Mouse (Mus musculus): Measurements from ENCODE around the gene Atp8b2. TPM values are rescaled to one million over a fixed set of nuclear protein-coding genes. Genes with fewer than 3 reads are reported as not detected.

Atp8b2 gene
- total and polyA plus RNA-seq, 3 experiments, result 33.2 to 44.4 (median 35.8) TPM

DNA sequence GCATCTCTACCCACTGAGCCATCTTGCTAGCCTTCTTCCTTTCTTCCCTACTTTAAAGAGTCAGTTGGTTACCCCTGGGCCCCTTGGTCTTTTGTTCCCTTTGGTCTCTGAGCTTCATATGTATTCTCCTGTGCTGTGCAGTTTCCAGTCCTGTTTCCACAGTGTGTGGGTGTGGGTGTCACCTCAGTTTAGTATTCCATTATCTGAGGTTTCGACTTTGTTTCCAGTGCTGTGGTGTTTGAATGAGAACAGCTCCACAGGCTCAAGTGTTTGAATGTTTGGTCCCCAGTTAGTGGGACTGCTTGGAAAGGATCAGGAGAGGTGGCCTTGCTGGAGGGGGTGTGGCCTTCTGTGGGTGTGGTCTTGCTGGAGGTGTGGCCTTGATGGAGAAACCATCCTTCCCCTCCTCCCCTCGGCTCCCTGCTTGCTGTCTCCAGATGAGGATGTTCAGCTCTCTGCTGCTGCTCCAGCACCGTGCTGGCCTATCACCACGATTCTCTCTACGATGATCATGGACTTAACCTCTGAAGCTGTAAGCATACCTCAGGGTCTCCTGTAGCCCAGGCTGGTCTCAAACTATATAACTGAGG lies 70.7 kb downstream of the Atp8b2 start:
- peaks cover 28 to 45% of the 10 kb centered on the region in 2 experiments for H3K4me1 ChIP-seq (ENCODE audit: control insufficient read depth in 1 of 2, insufficient read depth in 2 of 2)

DNA sequence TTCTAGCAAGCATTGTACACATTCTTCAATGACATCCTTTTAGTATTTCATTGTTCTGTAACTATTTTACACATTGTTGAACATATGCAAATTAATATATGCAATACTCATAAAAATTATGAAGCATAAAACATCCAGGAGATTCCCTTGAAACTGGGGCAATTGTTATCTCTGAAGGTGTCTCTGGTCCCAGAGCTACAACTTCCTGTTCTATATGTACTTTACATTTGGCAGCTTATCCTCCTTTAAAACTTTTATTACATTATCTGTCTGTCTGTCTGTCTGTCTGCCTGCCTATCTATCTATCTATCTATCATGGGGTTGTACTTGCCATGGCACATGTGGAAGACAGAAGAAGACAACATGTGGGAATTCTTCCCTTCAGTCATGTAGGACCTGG lies 71.6 kb downstream of the Atp8b2 start:
- Histone ChIP-seq H3K9me3 (replicated peaks; ENCODE audit: low read length) (peaks cover 16% of the 10 kb centered on the region), H3K9ac (ENCODE audit: insufficient read depth, low read depth) (no peak overlapping the region), H3K36me3 (replicated peaks in 1 of 2; ENCODE audit: control insufficient read depth in 1 of 2, insufficient read depth in 1 of 2, low read length in 1 of 2) (peaks cover 0 to 10% of the 10 kb centered on the region in 2 experiments), H3K4me1 (ENCODE audit: control insufficient read depth in 1 of 2, insufficient read depth in 2 of 2) (peaks cover 24 to 55% of the 10 kb centered on the region in 2 experiments), H3K4me3 (replicated peaks in 1 of 3; ENCODE audit: low read depth in 2 of 3, low read length in 2 of 3, poor library complexity in 1 of 3) (no peak overlapping the region), H3K27me3 (replicated peaks) (no peaks in the 10 kb centered on the region), H3K4me2 (ENCODE audit: insufficient read depth, low read depth, poor library complexity, severe bottlenecking) (no peak overlapping the region), H3K27ac (ENCODE audit: insufficient read depth, low read depth) (no peak overlapping the region), H3K79me2 (replicated peaks; ENCODE audit: control insufficient read depth, extremely low read depth, insufficient read depth, poor library complexity, severe bottlenecking) (no peaks in the 10 kb centered on the region; the same call in 1 of the 2 replicates)
- dilution Hi-C loops (cut with MboI; ENCODE audit: extremely low pct_ligation_motif_present, extremely low pct_unique_long_range_greater_than_20kb, low sequenced_read_pairs) (no loop called here), in situ Hi-C loops (cut with MboI; ENCODE audit: low pct_ligation_motif_present, low pct_unique_long_range_greater_than_20kb, low sequenced_read_pairs) (no loop called here)
- no peak for DNase-seq (ENCODE audit: extremely low read depth)
- TF ChIP-seq IRF4 (IDR thresholded peaks at IDR 0.05; ENCODE audit: low read depth, low read length) (no peak), SMC3 (IDR thresholded peaks at IDR 0.05; ENCODE audit: low read depth, low read length) (no peak), NELFE (IDR thresholded peaks at IDR 0.05; ENCODE audit: low read depth, low read length) (no peak), MEF2A (IDR thresholded peaks at IDR 0.05; ENCODE audit: borderline replicate concordance, low read depth, low read length) (no peak), CTCF (conservative IDR thresholded peaks at IDR 0.05 in 1 of 2, IDR thresholded peaks at IDR 0.05 in 1 of 2; ENCODE audit: low read depth in 2 of 2, low read length in 2 of 2) (no peak), E2F4 (IDR thresholded peaks at IDR 0.05; ENCODE audit: insufficient replicate concordance, low read depth, low read length) (no peak), MAZ (IDR thresholded peaks at IDR 0.05; ENCODE audit: low read depth, low read length) (no peak), HCFC1 (IDR thresholded peaks at IDR 0.05; ENCODE audit: low read depth, low read length) (no peak), ETS1 (conservative IDR thresholded peaks at IDR 0.05; ENCODE audit: low read depth, low read length) (no peak)

More for the DNA sequence above, 70.7 kb downstream of the Atp8b2 start:
- H3K9me3 ChIP-seq (replicated peaks; ENCODE audit: low read length), result peaks cover 16% of the 10 kb centered on the region
- H3K27me3 ChIP-seq (replicated peaks), result no peaks in the 10 kb centered on the region
- no peaks in the 10 kb centered on the region; the same call in 1 of the 2 replicates for H3K79me2 ChIP-seq (replicated peaks; ENCODE audit: control insufficient read depth, extremely low read depth, insufficient read depth, poor library complexity, severe bottlenecking)
- dilution Hi-C loops (cut with MboI; ENCODE audit: extremely low pct_ligation_motif_present, extremely low pct_unique_long_range_greater_than_20kb, low sequenced_read_pairs) (no loop called here), in situ Hi-C loops (cut with MboI; ENCODE audit: low pct_ligation_motif_present, low pct_unique_long_range_greater_than_20kb, low sequenced_read_pairs) (no loop called here)
- no peak overlapping the region for H3K4me3 ChIP-seq (replicated peaks in 1 of 3; ENCODE audit: low read depth in 2 of 3, low read length in 2 of 3, poor library complexity in 1 of 3)
- no peak for DNase-seq (ENCODE audit: extremely low read depth)
- no peak overlapping the region for H3K9ac ChIP-seq (ENCODE audit: insufficient read depth, low read depth)
- no peak overlapping the region for H3K27ac ChIP-seq (ENCODE audit: insufficient read depth, low read depth)
- H3K4me2 ChIP-seq (ENCODE audit: insufficient read depth, low read depth, poor library complexity, severe bottlenecking), result no peak overlapping the region
- H3K36me3 ChIP-seq (replicated peaks in 1 of 2; ENCODE audit: control insufficient read depth in 1 of 2, insufficient read depth in 1 of 2, low read length in 1 of 2), result peaks cover 0 to 11% of the 10 kb centered on the region in 2 experiments
- no peak for TF ChIP-seq NRF1 (IDR thresholded peaks at IDR 0.05; ENCODE audit: low read depth, low read length)
- TF ChIP-seq TCF12 (IDR thresholded peaks at IDR 0.05; ENCODE audit: low read depth, low read length), result no peak
- no peak for TF ChIP-seq ETS1 (conservative IDR thresholded peaks at IDR 0.05; ENCODE audit: low read depth, low read length)
- TF ChIP-seq SMC3 (IDR thresholded peaks at IDR 0.05; ENCODE audit: low read depth, low read length), result no peak
- TF ChIP-seq POLR2A (IDR thresholded peaks at IDR 0.05; ENCODE audit: low read depth, low read length), result no peak
- no peak for TF ChIP-seq TBP (conservative IDR thresholded peaks at IDR 0.05; ENCODE audit: low read depth, low read length)
- TF ChIP-seq MAFK (IDR thresholded peaks at IDR 0.05; ENCODE audit: insufficient replicate concordance, low read length), result no peak
- no peak for TF ChIP-seq IRF4 (IDR thresholded peaks at IDR 0.05; ENCODE audit: low read depth, low read length)
- TF ChIP-seq MAX (IDR thresholded peaks at IDR 0.05; ENCODE audit: low read length), result no peak

All from CH12.LX (cell line).